Mouse (Mus musculus) forebrain, embryonic 14.5 days (tissue): ENCODE measurements around the gene Atp6v1g2. TPM values are rescaled to one million over a fixed set of nuclear protein-coding genes. Genes with fewer than 3 reads are reported as not detected.

ENCODE experiments used
- ATAC-seq: fragments of 200-750 bp; cut with Nextera tagmentation; 2 replicates; pipeline ENCODE4 v1.8.0; 2017; ENCODE audit warnings: mild to moderate bottlenecking, moderate library complexity
- DNase-seq: peaks from one replicate; pipeline ENCODE4 v3.0.0-alpha.2; 2015; ENCODE audit warnings: low spot score
- H3K27ac ChIP-seq: fragments of 300-500 bp; sonication (generic); 2 replicates; pipeline ENCODE4 v1.5.1; 2014; ENCODE audit warnings: low read depth, mild to moderate bottlenecking, control low read depth, low read length, moderate library complexity
- H3K27me3 ChIP-seq: fragments of 300-500 bp; sonication (generic); replicated peaks from 2 replicates; pipeline ENCODE4 v1.6.1; 2014; ENCODE audit warnings: low read length, control low read depth, mixed read lengths; ENCODE audit not compliant: control insufficient read depth, insufficient read depth
- H3K36me3 ChIP-seq: fragments of 300-500 bp; sonication (generic); 2 replicates; pipeline ENCODE4 v1.6.1; 2014; ENCODE audit warnings: low read length, control low read depth; ENCODE audit not compliant: control insufficient read depth, insufficient read depth
- H3K4me1 ChIP-seq: fragments of 300-500 bp; sonication (generic); 2 replicates; pipeline ENCODE4 v1.6.1; 2014; ENCODE audit warnings: antibody characterized with exemption, low read length, control low read depth; ENCODE audit not compliant: control insufficient read depth, insufficient read depth
- H3K4me2 ChIP-seq: fragments of 300-500 bp; sonication (generic); 2 replicates; pipeline ENCODE4 v1.6.1; 2014; ENCODE audit warnings: mild to moderate bottlenecking, control low read depth, low read length
- H3K4me3 ChIP-seq: fragments of 300-500 bp; sonication (generic); 2 replicates; pipeline ENCODE4 v1.5.1; 2014; ENCODE audit warnings: low read depth, low read length, control low read depth
- H3K9ac ChIP-seq: fragments of 300-500 bp; sonication (generic); 2 replicates; pipeline ENCODE4 v1.6.1; 2014; ENCODE audit warnings: mild to moderate bottlenecking, low read length, control low read depth, moderate library complexity
- H3K9me3 ChIP-seq: fragments of 300-500 bp; sonication (generic); replicated peaks from 2 replicates; pipeline ENCODE4 v1.6.1; 2016; ENCODE audit warnings: low read length, control low read depth, mixed read lengths; ENCODE audit not compliant: control insufficient read depth
- WGBS: fragments of 180-500 bp; shearing (Covaris S2); extraction: QIAGEN DNeasy Blood & Tissue Kit; methylation state at CpG from one replicate; pipeline ENCODE4 v1.1.7; 2014; 5-methylcytosine and 5-hydroxymethylcytosine counted together
- polyA plus RNA-seq: library from polyadenylated mRNA; unstranded; fragments of >200 nt; fragmentation: Nextera tagmentation; extraction: Ambion mirVana; gene quantifications from 2 replicates; pipeline ENCODE4 v1.2.1, GENCODE M21; 2014

Gene Atp6v1g2
- polyA plus RNA-seq, 1 experiment from 2014 or later: 44.0 TPM

GRCm38 (mm10) chr17:35248986-35249385 is 15.5 kb downstream of the Atp6v1g2 start:
- Histone ChIP-seq H3K4me1 (peaks cover 17% of the 10 kb centered on the region), H3K9me3 (no peaks in the 10 kb centered on the region), H3K27me3 (no peaks in the 10 kb centered on the region), H3K4me3 (no peak overlapping the region), H3K27ac (no peak overlapping the region), H3K36me3 (peaks cover 100% of the 10 kb centered on the region), H3K9ac (no peak overlapping the region), H3K4me2 (no peak overlapping the region)
- WGBS: 84% methylated on average over 14 of the region's 14 CpGs
- DNase-seq: no peak
- ATAC-seq: no peak

DNA sequence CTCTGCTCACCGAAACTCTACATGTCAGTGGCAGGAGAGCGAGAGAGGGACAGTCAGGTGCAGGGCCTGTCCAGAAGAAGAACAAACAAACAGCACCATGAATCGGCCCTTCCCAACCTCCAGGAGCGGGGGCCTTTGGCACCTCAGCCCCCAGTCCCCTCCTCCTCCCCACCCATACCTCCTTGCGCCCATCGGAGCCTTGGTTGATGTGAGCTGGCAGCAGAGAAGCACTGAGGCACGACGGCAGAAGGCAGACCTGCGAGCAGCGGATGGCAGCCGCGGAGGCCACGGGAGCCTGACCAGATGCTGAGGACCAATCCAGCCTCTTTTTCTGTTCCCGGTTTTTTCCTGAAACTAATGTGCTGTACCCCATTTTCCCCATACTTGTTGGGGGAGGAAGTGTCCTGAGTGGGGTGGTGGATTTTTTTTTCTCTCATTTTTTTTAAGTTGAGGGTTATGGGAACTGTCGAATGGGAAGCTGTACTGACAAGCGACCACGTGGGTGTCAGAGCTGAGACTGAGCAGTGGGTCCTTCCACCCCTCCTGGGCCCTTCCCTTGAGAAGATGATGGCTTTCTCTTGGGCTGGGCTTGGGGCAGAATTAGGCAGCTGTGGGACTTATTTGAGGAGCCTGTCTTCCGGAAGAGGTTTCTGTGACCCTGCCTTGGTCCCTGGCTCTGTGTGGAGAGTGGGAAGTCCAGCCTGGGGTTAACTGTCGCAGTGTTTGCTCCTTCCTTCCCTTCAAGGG is 16.2 kb downstream of the Atp6v1g2 start:
- Histone ChIP-seq H3K4me2 (no peak overlapping the region), H3K9me3 (no peaks in the 10 kb centered on the region), H3K27ac (no peak overlapping the region), H3K27me3 (no peaks in the 10 kb centered on the region), H3K9ac (no peak overlapping the region), H3K36me3 (peaks cover 100% of the 10 kb centered on the region), H3K4me3 (no peak overlapping the region), H3K4me1 (peaks cover 11% of the 10 kb centered on the region)
- ATAC-seq (no peak), DNase-seq (no peak)
- WGBS: 90% methylated on average over 19 of the region's 19 CpGs

GRCm38 (mm10) chr17:35250348-35251120 is 17.1 kb downstream of the Atp6v1g2 start:
- H3K27ac ChIP-seq: no peak overlapping the region

DNA sequence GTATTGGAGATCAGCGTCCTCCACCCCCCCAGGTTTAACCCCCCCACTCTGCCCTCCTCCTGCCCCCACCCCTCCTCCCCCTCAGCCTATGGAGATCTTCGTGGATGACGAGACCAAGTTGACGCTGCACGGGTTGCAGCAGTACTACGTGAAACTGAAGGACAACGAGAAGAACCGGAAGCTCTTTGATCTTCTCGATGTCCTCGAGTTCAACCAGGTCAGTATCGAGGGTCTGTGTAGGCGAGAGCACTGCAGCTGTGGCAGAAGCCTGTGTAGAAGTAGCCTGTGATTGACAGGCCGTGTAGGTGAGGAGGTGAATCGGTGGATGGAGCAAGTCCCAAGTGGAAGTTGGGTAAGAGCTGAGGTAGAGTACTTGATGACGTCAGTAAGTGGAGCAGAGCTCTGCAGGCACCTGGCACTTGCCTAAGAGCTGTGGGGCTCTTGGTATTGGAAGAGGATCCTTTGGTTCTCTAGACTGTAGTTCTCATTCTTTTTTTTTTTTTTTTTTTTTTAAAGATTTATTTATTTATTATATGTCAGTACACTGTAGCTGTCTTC is 17.8 kb downstream of the Atp6v1g2 start:
- DNase-seq (no peak), ATAC-seq (no peak)
- H3K9me3 ChIP-seq: no peaks in the 10 kb centered on the region
- no peaks in the 10 kb centered on the region for H3K27me3 ChIP-seq
- H3K4me2 ChIP-seq: no peak overlapping the region
- H3K36me3 ChIP-seq: peaks cover 86% of the 10 kb centered on the region
- H3K4me3 ChIP-seq: no peak overlapping the region
- no peak overlapping the region for H3K9ac ChIP-seq
- WGBS: 85% methylated on average over 15 of the region's 15 CpGs
- no peak overlapping the region for H3K27ac ChIP-seq
- H3K4me1 ChIP-seq: no peaks in the 10 kb centered on the region

More at GRCm38 (mm10) chr17:35250348-35251120, 17.1 kb downstream of the Atp6v1g2 start:
- H3K4me1 ChIP-seq: peaks cover 1% of the 10 kb centered on the region
- H3K9me3 ChIP-seq: no peaks in the 10 kb centered on the region
- no peak overlapping the region for H3K4me3 ChIP-seq
- no peak overlapping the region for H3K9ac ChIP-seq
- WGBS: 89% methylated on average over 3 of the region's 3 CpGs
- ATAC-seq (no peak), DNase-seq (no peak)
- H3K27me3 ChIP-seq: no peaks in the 10 kb centered on the region
- peaks cover 93% of the 10 kb centered on the region for H3K36me3 ChIP-seq
- no peak overlapping the region for H3K4me2 ChIP-seq

GRCm38 (mm10) chr17:35251981-35252380 is 18.5 kb downstream of the Atp6v1g2 start:
- no peak for ATAC-seq
- 84% methylated on average over 5 of the region's 5 CpGs for WGBS
- no peak for DNase-seq
- Histone ChIP-seq H3K4me1 (no peaks in the 10 kb centered on the region), H3K27ac (no peak overlapping the region), H3K9me3 (no peaks in the 10 kb centered on the region), H3K4me3 (no peak overlapping the region), H3K9ac (no peak overlapping the region), H3K27me3 (no peaks in the 10 kb centered on the region), H3K36me3 (peaks cover 78% of the 10 kb centered on the region), H3K4me2 (no peak overlapping the region)

GRCm38 (mm10) chr17:35252619-35253292 is 19.3 kb downstream of the Atp6v1g2 start:
- Histone ChIP-seq H3K4me2 (no peak overlapping the region), H3K9ac (no peak overlapping the region), H3K27ac (no peak overlapping the region), H3K4me3 (no peak overlapping the region), H3K36me3 (peaks cover 71% of the 10 kb centered on the region), H3K4me1 (no peaks in the 10 kb centered on the region), H3K27me3 (no peaks in the 10 kb centered on the region), H3K9me3 (no peaks in the 10 kb centered on the region)
- 84% methylated on average over 18 of the region's 18 CpGs for WGBS
- ATAC-seq (no peak), DNase-seq (no peak)

GRCm38 (mm10) chr17:35253293-35254093 is 20.0 kb downstream of the Atp6v1g2 start:
- ATAC-seq: 0 out of 2 replicates have a peak, but pooled peaks have one; percentile 3

More at GRCm38 (mm10) chr17:35253293-35254093, 20.0 kb downstream of the Atp6v1g2 start:
- Histone ChIP-seq H3K9me3 (no peaks in the 10 kb centered on the region), H3K4me1 (no peaks in the 10 kb centered on the region), H3K4me2 (no peak overlapping the region), H3K4me3 (no peak overlapping the region), H3K27ac (no peak overlapping the region), H3K27me3 (no peaks in the 10 kb centered on the region), H3K9ac (no peak overlapping the region), H3K36me3 (peaks cover 63% of the 10 kb centered on the region)
- DNase-seq: no peak
- 86% methylated on average over 32 of the region's 32 CpGs for WGBS
